Mouse (Mus musculus) activated CD4-positive, CD25-positive, alpha-beta regulatory T cell, adult 4 months (primary cell): ENCODE results near the gene Nap1l4. TPM values are rescaled to one million over a fixed set of nuclear protein-coding genes. Genes with fewer than 3 reads are reported as not detected.
"Not testable (repeated sequence)": the region's sequence is repeated elsewhere in the genome, so short reads cannot be mapped to it uniquely, and the experiment has no call there.

Experiments
- ATAC-seq: one replicate; pipeline ENCODE4 v1.8.0; 2017
- polyA plus RNA-seq, 2 experiments: library from polyadenylated mRNA; unstranded; fragments of 100-300 nt; shearing (Covaris generic); gene quantifications; one replicate each; pipeline ENCODE4 v1.2.1; 2017

The Nap1l4 gene
- polyA plus RNA-seq: 100 to 1,000 TPM; 246 to 261 TPM

DNA sequence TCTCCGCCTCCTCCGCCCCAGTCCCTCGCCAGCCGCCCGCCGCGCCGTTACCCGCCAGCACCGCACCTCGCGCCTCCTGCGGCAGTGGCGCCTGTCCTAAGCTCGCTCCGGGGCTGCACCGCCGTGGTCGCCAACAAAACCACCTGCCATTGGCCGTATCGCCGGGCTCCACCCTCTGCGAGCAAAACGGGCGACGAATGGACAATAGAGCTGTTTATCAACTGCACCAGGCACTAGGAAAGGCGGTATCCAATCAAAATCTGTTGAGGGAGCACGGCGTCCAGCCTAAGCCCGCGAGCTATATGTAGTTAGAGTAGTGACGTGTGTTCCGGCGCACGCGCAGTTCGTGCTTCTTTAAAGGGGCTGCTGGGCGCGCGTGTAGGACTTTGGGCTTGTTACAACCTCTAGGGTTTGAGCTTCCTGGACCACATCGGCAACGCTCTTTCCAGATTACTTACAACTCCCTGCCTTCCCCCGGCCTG is at the start of gene Nap1l4:
TSS of gene Nap1l4 (minus strand) at position 131 of the 482 bp plus-strand sequence.
- ATAC-seq: peak; percentile 91

DNA sequence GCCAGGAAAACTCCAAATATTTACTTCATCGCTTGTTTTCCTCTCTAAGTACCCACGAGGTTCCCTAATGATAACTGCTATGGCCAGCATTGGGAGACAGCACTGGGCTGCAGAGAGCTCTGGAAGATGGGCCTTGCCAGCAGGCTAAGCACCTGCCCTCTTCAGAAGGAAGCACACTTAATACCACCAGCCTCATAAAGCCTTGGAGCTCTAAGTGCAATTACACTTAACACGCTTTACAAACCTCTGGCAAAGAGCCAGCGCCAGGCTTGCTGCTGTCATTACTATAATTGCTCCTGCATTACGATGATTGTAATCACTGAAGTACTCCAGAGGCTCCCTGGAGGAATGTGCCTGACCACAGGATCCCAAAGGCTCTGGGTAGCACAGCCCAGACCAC is 46.0 kb upstream of the Nap1l4 start:
- ATAC-seq: no peak

DNA sequence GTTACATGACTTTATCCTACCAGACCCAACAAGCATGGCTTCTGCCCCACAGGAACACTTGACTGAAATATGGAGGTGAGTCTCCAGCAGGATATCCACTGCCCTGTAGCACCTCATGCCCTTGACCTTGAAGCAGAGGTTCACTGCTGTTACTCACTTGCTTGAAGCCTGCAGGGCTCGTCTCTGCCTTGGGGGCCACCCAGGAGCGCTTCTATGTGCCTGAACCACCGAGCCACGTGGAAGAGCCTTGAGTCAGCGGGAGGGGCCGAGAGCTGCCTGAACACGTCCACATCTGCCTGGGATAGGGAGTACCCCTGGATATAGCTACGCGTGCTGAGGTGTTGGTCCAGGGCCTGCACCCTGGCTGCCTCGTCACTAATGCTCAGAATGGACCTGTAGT is 43.3 kb upstream of the Nap1l4 start:
- no peak for ATAC-seq

DNA sequence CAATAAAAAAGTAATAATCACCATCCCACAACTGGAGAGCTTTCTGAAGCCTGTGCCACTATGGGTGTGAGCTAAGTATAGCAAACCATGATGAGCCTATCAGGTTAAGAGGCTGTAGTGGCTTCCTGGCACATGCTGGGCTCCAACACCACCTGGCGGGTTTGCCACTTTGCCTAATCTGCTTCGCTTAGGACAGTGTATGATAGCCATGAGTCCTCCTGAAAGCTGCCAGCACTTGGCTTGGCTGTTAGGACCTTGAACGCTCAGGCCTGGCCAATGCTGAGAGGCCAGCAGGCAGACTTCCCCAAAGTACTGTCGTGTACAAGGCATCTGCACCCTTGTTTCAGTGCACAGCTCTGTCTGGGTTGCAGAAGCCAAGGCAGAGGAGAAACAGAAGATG is 39.1 kb upstream of the Nap1l4 start:
- no peak for ATAC-seq

DNA sequence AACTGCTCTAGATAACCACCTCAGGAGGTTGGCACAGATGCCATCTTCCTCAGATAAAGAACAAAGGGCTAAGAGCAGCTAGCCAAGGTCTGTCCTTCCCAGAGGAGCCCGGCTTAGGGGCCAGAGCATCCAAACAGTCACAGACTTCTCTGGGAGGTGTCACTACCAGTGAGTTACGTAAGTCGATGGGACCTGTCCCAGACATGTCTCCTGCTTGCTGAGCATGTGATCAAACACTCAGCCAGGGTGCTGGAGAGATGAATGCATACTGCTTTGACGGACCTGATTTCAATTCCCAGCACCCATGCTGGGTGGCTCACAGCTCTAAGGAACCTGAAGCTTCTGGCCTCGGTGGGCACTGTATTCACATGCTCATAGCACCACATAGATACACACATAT is 38.7 kb upstream of the Nap1l4 start:
- ATAC-seq: no peak

DNA sequence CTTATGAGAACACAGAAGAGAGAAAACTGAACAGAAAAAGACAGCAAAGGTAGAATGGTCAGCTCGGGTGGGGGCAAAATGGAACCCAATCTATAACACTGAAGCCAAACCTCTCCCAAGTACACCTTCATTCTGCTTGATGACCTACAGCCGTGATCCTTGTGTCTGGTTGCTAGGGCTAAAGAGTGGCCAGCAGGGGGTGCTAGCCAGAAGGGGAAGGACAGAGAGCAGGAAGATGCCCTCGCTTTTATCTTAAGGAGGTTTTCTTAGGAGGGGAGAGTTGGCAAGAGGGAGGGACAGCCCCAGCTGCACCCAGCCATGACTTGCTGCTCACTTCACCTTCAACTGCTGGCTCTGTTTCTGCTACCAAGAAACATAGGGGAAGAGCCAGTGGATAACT is 35.0 kb upstream of the Nap1l4 start:
- peak; percentile 87 for ATAC-seq

DNA sequence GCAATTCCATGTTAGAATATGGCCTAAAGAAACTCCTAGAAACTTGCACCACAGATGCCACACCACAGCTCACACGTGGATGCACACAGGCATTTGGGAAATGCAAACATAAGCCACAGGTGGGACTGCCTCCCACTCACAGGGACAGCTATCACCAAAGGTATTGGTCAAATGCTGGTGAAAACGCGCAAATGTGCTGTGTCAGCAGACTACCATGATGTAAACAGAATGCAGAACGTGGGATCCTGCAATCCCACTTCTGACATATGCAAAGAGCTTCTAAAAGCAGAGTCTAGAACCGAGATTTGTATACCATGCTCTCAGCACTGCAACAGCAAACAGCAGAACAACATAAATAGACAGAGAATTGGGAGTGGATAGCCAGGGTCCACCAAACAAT is 34.1 kb upstream of the Nap1l4 start:
- no peak for ATAC-seq

DNA sequence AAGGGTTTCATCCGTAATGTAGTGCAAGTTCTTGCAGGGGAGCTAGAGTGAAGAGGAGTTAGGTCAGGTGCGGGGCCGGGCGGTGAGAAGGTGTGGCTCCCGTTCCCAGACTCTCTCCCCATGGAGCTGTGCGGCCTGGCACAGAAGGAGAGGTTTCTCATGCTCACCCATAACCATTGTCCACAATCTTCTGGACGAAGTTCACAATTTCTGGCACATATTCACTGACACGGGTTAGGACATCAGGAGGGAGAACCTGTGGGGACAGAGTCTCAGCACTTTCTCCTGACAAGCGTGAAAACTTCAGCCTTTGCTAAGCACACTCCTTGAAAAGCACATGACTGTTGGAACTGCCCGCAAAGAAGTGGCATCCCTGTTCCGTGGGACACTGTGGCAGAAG is 26.8 kb upstream of the Nap1l4 start:
- no peak for ATAC-seq

DNA sequence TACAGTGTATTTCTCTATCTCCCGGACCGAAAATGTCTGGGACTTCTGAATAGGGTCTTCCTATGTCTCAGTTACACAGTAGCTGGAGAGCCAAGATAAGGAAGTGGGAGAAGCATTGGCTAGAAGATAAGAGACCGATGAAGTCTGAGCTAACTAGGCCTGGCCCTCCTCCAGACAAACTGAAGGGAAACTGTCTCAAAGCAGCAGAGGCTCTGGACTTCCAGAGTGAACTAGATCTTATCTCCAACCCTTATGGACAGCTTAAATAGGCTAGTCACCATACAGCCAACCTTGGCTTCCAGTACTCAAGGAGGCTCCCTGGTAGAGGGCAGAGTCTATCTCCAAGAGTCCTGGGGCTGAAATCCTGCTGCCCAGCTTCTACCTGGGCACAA is 16.7 kb upstream of the Nap1l4 start:
- no peak for ATAC-seq

DNA sequence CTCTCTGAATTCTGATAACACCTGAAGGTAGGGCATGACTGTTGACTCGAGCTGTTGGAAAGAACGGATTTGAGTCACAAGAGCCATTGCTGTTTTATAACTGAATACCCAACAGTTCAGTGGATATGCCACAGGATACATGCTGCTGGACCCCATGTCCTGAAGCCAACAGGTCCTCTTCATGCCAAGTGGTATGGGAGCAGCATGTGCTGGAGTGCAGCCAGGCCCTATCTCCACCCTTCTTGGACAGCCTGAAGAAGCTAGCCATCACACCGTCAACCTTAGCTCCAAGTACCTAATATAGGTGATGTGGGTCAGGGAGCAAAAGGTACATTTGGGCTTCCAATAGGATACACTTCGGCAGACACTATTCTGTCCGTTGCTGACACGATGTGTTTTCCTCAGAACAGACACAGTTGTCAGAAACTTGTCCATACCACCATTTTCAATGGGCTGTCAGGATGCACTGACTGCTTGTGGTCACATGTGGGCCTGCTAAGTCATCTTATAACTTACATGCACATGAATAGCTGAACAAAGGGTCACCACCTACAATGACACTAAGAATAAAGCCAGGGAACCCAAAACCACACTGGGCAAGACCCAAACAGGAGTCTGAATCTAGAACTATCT is 16.2 kb upstream of the Nap1l4 start:
- ATAC-seq: no peak

DNA sequence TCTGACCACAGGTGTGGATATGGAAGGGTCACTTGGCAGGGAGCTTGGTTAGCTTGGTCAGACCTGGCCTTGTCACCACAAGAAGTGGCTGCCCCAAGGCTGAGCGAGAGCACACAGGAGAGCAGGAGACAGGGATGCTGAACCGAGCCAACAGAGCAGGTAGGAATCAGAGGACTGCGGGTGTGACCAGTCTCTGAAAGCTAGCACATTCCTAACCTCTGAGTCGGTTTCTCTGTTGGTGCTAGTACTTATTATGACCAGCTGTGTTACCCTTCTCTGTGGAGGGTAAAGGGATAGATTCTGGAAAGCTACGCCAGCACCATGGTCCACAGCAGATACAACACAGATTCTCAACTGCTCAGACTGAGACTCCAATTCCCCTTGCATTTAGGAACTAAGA is 14.9 kb upstream of the Nap1l4 start:
- no peak for ATAC-seq

DNA sequence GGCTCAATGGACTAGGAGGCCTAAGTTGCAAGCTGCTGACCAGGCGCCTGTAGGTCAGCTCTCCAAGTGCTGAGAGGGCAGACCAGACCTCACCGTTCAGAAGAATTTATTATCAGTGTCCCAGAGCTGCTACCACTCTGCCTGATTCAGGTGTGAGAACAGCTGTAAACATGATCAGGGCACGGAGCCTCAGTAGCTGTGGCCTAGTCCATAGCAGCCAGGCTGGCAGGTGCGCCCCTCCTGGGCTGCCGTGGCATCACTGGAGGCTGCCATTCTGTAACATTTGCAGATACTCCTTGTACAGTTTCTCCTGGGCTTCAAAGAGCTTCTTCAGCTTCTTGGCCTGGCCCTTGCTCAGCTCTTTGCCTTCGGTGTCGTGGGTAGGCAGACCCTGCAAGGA is 8.7 kb upstream of the Nap1l4 start:
- ATAC-seq: no peak

DNA sequence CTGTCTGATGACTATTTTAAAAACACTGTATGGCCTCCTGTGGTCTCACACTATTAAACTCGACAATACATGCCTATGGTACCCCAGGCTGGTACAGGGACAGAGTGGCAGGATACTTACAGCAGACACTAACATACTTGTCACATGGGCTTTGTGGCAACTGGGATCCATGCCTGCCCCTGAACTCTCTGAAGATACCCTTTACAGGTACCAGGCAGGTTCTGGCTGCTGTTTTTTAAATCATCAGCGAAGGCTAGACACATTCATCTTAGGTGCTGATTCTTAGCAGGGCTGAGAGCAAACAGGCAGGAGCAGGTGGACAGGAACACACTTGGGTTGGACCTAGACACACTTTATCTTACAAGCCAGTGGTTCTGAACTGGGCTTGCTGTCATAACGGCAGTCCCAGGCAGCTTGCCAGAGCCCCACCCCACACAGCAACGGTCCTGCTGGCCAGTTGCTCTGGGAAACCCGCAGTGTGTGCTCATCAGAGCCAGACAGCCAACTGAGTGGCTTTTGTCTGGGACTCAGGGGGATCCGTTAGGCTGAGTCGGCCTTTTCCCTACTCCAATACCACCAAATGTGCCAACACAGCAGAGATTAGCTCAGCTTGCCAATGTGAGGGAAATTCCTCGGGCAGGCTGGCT is 8.2 kb upstream of the Nap1l4 start:
- ATAC-seq: no peak

DNA sequence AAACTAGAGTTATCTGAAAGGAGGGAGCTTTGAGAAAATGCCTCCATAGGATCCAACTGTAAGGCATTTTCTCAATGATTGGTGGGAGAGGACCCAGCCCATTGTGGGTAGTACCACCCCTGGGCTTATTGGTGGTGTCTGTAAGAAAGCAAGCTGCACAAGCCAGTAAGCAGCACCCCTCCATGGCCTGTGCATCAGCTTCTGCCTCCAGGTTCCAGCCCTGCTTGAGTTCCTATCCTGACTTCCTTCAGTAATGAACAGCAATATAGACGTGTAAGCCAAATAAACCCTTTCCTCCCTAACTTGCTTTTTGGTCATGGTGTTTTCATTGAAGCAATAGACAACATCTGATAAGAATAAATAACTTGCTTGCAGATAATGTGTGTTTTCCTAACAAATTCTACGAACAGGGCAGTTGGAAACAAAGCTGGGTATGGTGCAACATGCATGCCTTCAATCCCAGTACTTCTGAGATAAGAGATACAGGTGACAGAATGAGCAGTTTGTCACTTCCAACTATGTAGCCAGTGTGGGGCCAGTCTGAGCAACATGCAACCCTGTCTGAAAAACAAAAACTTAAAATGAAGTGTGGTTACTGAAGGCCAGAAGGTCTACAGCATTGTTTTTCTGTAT is 798 bp upstream of the Nap1l4 start:
- no peak for ATAC-seq

DNA sequence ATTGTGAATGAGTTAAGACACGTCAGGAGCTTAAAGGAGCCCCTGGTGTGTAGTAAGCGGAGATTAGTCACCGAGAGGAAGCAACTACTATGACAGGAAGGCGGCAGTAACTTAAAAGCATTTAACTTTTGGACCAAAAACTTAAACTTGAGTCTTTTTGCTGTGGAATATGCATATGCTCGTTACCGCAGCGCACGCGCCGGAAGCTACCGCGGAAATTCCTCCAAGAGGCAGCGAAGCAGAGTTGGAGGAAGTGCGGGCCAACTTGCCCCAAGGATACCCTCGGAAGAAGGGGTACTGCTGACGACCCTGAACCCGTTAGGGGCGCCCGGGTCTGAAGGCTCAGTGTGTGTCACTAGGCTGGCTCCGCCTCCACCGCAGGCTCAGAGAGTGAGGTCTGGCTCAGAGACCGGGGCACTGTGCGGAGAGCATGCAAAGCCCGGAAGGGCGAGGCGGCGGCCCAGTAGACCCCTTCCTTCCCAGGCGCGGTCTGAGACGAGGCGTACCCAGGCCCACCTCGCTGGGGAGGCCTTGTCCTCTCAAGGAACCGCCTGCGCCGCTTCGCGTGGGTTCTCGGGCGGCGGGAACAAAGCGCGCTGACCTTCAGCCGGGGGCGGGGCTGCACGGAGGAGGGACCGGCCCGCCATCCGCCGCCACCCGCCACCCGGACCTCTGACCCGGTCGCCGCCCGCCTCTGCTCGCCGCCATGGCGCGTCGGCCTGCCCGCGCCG is 510 bp downstream of the Nap1l4 start:
- ATAC-seq: peak; percentile 43

DNA sequence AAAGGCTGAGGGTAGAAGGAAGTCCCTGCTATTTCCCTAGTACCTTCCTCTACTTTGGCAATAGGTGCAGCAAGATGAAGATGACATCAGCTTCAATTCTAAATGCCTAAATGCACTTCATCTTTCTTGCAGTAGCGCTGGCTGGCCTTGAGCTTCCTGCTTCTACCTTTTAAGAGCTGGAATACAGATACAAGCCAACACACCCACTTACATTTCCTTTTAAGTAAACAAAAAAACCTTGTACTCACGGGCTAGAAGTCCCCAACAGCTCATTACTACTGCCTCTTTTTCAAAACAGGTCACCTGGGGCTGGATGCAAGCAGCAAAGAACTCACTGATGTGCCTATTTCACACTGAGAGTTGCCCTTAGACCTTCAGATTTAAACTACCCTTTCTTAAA is 2.4 kb downstream of the Nap1l4 start:
- ATAC-seq: peak; percentile 2

DNA sequence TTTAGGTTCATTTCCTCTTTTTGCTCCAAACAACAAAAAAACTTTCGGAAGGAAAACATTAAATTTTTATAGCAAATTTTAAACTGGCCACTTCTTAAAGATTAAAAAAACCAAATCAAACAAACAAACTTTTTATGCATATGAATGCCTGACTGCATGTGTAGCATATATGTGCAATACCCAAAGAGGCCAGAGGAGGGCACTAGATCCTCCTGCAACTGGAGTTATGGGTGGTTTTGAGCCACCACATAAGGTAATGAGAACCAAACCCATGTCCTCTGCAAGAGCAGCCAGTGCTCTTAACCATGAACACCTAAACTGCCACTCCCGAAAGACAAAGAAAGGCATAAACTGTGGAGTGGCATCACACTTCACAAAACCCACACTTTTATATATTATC is 4.5 kb downstream of the Nap1l4 start:
- ATAC-seq: no peak

DNA sequence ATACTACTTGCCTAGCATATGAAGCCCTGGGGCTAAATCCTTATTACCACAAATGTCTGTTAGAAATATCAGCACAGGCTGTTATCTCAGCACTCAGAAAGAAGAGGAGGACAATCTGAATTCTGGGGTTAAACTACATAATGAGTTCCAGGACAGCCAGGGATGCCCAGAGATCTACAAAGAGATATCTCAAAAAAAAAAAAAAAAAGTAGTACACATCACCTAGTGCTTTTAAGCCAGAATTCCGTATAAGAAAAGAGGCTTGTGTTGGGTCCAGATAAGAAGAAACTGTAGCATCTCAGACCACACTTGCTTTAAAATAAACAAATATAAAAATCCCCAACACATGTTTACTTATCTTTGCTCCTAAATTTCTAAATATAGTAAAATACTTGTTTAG is 10.2 kb downstream of the Nap1l4 start:
- ATAC-seq: no peak

DNA sequence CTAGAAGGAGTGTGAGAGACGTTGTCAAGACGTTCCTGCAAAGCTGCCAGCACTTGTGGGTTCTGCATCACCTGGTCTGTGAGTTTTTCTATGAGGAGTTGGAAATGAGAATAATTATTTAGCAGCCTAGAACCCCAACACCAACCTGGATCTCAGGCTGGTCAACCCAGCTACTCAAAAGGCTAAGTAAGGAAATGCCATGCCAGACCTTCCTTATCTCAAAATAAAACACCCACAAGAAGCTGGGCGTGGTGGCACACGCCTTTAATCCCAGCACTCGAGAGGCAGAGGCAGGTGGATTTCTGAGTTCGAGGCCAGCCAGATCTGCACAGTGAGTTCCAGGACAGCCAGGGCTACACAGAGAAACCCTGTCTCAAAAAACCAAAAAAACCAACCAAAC is 10.7 kb downstream of the Nap1l4 start:
- ATAC-seq: not testable (repeated sequence)

DNA sequence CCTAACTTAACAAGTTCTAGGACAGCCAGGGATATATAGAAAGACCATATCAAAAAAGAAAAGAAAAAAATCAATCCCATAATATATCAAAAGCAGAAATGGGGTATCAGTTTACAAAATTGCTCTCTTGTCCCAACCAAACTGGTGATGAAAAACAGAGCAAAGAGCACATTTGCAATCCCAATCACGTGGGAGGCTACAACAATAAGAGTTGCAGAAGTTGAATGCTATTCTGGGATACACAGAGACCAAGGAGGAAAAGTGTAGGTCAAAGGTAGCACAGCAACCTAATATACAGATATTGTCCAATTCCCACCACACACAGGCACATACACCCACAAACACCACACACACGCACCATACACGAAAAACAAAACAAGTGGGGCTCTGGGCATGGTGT is 12.7 kb downstream of the Nap1l4 start:
- ATAC-seq: no peak

DNA sequence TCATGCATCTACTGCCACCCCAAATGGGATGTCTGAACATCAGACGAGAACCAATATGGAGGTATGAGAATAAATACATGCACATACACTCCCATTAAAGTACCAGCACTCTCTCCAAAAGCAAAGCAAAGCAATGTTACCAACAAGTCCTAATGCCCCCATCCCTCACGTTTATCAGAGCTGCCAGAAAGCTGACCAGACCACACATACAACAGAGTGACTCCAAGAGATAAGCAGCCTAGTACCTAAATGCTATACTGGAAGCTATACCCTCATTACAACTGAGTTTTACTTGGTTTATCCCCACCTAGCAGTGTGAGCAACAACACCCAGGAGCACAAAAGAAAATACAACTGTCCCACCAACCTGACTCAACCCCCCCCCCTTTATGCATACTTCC is 15.6 kb downstream of the Nap1l4 start:
- ATAC-seq: no peak

DNA sequence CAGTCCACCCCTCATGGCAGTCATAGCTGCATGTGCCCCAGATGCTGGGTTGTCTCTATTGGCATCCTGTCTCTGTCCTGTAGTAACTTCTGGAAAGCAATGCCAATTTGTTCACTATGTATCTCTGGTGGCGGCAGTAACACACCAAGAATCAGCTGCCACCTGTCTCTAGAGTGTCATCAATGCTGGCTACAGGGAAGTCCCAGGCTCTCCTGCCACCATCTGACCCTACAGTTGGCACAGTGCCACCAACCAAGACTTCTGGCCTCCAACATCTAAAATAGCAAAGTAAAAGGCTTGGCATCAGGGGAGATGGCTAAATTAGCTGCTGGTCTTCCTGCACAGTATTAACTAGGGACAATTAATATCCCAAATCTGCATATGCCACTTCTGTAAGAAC is 16.5 kb downstream of the Nap1l4 start:
- ATAC-seq: no peak

DNA sequence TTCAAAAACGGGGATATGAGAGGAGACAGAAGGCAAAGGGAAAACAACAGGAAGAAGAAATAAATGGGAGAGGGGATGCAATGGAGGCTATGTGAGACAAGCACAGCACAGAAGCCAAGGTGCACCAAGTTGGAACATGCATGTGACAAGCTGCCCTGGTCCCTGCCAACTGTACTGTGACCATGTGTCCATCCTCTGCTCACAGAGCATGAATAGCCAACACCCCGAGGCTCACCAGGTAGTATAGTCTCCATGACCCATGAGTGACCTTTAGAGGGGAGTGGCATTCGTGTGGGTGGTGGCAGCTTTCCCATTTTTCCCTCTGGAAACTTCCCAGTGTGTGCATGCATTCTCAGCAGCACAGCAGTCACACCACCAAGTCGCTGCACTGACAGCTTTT is 29.6 kb downstream of the Nap1l4 start:
- no peak for ATAC-seq

DNA sequence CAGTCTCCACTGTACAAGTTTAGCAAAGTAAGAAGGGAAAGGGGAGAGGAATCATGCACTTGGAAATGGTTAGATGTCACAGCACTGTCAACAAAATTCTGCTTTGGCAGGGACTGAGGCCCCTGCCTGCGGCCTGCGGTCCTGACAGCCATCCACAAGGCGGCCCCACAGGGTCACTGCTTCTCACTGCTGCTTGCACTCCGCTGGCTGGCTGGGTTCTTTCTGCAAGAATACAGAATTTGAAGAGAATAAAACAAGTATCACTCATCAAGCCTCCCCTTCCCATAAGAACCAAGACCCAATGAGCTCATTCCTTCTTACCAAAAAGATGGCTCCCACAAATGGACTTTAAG is 34.5 kb downstream of the Nap1l4 start:
- ATAC-seq: no peak
